Mouse (Mus musculus): ENCODE results near the gene Mtx1.

DNA sequence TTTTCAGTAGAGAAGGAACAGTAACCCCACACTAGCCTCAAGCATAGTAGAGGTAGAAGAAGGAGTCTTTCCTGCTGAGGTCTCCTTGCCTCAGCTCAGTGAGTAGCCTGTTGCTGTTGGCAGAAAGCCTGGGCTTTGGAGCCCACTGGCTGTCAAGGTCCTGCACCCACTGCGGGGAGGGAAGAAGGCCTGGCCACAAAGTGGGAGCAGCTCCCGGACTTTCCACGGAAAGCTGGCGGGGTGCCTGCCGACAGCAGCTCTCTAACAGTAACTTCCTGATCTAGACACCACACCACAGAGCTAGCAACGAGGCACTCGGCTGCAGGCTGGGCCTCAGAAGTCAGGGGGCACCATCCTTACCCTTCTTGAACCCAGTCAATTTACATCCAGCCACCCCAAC, 16.2 kb downstream of the Mtx1 start:
- TF ChIP-seq EP300 (IDR thresholded peaks at IDR 0.05; ENCODE audit: low read depth) (no peak), CTCF (IDR thresholded peaks at IDR 0.05; ENCODE audit: low read depth) (no peak)
